Mouse (Mus musculus): Measurements from ENCODE around the gene Sh3rf1.

Gene Sh3rf1

DNA sequence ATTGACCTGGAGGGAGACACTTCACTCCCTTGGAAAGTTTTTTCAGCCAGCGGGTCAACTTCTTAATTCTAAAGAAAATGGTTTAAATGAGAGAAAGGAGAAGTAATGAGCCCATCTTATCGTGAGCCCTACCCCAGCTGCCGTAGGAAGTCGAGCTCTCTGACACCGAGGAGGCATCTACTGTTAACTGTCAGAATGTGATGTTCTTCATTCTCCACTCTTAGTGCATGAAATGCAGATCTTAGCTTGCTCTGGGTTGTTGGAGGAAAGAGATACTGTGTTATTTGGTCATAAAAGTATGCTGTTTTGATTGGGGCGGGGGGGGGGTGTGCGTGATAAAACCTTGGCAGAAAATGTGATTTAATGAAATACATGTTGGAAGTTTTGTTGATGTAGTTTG is 62.7 kb downstream of the Sh3rf1 start:
- DNase-seq (ENCODE audit: low spot score) = no peak

DNA sequence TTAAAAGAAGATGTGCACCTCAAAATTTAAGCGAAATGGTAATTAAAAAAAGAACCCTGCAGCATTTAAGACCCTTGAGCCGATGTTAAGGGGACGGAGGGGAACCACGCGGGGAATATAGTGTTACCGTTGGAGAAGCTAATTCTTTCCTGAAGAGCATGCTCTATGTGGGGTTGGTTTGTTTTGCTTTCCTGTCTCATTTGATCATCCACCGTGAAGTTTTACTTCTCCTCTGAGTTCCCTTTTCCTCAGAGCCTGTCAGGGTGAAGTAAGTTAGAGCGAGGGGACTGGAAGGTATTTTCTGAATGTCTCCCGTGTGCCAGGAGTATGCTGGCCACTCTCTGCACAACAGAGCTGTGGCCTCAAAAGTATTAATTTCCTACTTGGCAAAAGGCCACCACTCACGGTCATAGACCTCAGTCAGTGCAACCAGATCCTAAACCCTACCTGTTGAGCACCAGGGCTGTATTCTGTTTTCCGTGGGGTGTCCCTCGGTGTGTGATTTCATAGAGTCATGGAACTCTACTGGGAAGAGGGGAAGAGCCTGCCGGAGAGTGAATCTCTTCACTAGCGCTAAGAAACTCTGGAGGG is 63.2 kb downstream of the Sh3rf1 start:
- DNase-seq (ENCODE audit: low spot score) = no peak

DNA sequence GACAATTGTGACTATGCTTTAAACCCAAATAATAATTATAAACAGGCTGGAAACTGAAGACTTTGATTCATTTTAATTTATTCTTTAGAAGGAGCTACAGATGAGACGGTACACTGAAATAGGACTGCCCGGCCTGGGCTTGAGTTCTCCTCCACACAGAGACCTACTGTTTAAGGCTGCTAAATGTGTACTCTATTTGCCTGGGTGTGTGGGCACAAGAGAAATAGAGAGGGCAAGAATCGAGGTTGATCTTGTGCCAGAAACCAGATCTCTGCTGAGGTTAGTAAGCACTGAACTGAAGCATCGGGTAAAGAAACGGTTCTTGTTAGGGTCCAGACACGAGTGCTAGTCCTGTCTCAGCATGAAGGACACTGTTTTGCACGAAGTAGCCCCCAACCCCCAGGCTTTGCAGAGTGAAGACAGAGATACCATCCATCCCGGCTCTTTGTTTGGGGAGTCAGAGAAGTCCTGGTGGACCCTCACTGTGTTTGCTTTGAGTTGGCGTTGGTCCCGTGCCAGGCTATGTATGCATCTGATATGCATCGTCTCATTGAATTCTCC is 64.4 kb downstream of the Sh3rf1 start:
- no peak for DNase-seq (ENCODE audit: low spot score)

DNA sequence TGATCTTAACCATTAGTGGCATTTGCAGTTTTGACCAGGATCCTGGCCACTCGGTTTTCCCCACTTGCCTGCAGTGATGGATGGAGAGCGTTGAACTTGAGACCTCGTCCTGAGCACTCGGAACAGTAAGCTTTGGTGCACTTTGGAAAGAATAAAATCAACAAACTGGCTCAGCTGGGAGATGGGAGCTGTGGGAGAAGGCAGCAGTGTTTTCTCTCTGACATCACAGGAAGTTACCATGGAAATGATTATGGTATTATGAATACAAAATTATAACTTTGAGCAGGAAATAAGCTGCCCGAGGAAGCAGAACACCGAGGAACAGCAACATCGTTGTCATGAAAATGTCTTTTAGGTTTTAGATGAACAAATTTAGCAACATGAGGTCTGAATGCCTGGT is 65.0 kb downstream of the Sh3rf1 start:
- no peak for DNase-seq (ENCODE audit: low spot score)

DNA sequence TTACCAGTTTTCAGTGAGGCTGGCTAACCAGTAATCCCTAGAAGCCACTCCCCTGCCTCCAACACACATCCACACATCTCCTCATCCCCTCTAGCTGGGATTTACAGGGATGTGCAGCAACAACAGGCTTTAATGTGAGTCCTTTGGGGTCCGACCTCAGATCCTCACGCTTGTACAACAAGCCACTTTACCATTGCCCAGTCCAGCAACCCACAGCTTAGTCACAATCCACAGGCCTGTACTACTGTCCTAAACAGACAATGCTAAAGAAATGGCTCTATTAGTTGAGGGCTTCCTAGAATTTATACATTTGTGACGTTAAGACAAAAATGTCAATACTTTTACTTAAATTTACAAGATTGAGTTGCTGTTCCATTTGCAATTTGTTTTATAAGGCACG is 71.4 kb downstream of the Sh3rf1 start:
- DNase-seq (ENCODE audit: low spot score) = no peak

DNA sequence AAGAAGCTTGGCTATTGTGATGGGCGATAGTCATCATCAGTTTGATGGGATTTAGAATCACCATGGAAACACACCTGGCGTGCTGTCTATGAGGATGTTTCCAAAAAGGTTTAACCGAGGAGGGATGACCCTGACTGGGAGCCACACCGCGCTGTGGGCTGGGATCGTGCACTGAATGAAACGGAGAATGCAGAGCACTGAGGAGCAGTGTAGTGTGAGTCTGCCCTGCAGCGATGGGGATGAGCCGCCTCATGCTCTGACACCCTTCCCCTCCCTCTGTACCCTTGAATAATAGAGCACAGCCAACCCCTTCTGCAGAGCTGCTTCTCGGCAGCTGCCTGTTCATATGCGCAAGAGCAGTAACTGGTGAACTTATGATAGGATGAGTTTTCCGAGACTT is 71.8 kb downstream of the Sh3rf1 start:
- DNase-seq (ENCODE audit: low spot score) = no peak

DNA sequence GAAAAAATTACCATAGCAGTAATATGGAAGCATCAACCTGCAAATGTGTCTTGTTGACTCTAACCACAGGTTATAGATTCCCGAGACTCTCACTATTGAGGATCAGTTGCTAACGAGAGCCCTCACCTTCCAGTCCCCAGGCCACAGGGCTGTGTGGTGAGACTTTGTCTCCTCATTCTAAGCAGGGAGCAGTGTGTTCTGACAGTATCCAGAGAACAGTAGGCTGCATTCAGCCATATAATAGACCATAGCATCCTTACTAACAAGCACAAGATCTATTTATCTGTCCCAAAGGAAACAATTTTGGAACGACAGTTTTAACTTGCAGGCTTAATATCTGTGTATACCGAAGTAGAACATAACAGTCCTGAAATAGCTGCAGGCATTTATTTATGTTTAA is 75.2 kb downstream of the Sh3rf1 start:
- DNase-seq (ENCODE audit: low spot score) = no peak

DNA sequence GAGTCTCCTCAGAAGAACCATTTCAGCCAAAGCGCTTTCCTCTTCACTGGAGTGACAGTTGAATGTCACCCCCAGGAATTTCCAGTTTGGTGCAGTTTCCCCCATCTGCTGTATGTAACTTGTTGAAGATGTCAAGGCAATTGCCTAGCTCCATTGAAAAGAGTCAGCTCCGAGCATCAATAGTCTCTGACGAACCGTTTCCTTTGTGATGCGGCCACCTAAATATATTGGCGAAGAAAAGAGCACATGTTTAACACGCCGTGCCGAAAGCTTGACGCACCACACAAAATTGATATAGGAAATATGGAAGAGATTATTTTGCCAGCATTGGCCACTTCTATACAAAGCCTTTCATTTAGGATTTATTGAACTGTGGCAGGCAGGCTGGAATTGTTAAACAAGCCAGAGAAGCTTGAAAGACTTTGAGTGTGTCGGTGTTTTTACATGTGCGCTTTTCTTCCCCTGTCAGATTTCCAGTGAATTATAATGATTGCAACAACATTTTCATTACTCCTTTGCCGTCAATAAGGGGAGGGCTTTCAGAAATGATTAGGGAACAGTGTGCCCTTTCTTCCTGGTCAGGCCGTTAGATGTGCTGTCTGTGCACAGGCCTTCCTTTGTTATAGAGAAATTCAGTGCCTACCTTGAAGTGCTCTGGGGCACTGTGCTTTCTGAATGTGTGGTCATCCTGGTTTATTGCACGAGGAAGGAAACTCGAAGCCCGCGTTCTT is 77.8 kb downstream of the Sh3rf1 start:
- DNase-seq (ENCODE audit: low spot score) = no peak

DNA sequence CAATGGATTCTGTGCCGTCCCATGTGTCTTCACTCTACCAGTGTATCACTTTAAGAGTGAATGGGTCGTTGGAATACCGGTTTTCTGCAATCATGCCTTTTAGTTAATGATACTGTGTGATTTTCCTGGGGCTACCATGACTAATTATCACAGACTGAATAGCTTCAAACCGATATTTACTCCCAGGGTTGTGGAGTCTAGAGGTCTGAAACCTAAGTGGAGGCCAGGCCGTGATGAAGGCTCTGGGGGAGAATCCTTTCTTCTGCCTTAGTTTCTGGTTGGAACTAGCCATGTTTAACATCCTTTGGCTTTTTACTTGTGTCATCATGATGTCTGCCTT is 78.3 kb downstream of the Sh3rf1 start:
- no peak for DNase-seq (ENCODE audit: low spot score)

DNA sequence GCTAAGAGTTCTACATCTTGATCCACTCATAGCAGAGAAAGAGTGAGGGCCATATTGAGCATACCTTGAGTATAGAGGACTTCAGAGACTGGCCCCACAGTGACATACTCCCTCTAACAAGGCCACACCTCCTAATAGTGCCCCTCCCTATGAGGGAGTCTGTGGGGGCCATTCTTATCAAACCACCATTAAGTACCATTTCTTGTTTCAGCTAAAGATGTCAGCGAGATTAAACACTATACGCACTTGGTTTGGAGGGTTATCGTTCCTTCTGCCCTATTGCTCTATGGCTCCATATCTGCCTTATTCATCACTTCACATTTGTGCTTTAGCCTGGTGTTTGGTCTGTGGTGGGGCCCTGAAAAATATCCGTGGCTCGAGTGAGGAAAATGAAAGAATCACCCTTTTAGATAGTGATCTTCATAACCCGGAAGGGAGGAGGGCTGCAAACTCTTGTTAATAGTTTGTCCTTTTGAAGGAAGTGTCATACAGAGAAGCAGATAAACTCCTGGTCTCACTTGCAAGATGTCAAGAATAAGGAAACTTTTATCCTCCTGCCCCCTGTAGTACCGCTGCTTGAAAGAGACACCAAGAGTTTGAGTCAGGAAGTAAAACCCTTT is 81.9 kb downstream of the Sh3rf1 start:
- no peak for DNase-seq (ENCODE audit: low spot score)

DNA sequence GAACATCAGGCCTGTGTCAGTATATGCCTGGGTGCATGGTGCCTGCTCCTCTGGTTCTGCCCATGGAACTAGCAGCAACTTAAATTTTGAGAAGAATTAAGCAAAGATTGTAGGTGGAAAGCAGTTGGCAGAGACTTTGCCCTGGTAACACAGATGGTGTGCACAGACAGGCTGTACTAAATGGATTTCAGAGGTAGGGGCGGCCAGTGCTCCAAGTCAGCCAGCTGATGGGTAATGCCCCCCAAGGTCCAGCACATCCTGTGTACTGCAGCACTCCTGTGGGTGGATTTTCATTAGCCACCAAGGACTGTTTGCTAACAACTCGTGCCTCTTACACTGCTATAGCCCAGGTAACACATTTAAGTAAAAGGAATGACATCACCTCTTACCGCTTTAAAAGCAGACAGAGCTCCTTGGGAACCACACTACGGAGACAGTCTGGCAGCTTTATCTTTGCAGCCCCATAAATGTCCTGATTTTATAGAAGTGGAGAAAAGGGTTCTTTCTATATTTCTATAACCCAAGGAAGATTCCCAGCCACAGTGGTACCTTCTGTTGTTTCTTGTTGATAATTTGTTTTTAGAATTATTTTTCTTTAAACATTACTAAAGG is 82.9 kb downstream of the Sh3rf1 start:
- no peak for DNase-seq (ENCODE audit: low spot score)

DNA sequence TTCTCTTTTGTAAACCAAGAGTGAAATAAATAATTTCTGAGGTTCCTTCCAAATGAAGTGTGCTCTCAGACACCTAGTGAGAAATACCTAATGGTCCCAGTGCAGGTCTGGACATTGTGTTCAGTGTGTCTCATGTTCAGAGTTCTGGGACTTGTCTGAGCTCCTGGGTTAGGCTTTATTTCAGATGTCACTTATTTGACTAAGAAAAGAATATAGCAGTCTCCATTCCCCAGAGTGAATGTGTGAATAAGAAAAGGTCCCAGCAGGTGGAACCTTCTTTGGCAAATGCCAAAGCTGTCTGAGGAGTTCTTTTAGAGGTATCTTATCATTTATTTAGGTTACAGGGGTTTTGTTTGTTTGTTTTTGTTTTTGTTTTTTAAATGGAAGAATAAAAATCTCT is 85.2 kb downstream of the Sh3rf1 start:
- DNase-seq (ENCODE audit: low spot score) = no peak

DNA sequence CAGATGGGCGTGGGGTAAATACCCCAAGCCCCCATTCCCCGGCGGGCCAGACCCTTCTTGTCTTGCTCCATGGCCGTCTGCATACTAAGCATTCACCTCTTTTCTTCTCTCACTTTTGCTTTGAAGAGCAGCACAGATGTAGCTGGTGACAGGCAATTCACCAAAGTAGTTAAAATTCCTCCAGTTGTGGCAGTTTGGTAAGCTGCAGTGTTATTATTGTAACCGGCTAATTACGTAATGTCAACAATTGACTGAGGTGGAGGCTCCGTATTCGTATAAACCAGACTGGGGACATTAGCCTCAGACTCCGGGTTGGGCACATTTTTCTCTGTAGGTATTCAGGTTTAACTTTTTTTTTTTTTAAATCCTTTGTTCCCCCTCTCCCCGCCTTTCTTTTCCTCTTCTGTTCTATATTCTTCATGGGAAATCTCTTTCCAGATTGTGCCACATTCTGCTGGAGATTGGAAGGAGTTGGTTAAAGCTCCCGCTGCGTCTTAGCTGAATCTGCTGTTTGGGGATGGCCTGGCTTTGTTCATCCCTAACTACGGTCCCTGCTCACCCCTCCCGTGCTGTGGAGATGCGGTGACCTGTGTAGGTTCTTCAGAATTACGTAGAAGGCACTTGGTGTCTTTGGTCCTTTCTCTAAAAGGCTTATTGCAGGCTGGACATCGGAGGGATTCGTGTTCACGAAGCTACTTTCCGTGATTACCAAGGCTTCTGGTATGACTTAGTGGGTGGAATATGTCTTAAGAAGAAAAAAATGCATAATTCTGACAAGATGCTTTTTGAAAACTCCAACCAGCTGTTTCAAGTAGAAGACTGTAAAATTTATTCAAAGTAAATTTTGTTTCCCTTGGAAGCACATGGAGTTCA is 86.1 kb downstream of the Sh3rf1 start:
- no peak for DNase-seq (ENCODE audit: low spot score)

DNA sequence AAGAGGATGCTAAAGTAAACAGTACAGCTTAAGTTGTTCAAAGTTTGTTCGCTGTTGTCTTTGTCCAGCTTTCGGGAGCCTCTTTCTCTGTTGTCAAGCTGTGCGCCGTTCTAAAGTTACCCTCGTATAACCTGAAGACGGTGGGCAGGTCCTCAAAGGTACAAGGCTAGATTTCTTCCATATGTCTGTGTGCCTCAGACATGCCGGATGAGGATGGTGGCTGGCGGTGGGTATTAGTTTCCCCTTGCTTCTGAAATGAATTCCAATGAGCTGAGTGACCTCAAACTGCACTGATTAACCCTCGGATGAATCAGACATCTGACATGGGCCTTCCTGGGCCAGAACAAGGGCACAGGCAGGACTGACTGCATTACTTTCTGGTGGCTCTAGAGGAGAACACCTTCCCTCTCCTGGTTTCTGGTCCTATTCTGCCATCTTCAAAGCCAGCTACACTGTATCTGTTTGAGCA is 86.8 kb downstream of the Sh3rf1 start:
- DNase-seq (ENCODE audit: low spot score) = no peak

DNA sequence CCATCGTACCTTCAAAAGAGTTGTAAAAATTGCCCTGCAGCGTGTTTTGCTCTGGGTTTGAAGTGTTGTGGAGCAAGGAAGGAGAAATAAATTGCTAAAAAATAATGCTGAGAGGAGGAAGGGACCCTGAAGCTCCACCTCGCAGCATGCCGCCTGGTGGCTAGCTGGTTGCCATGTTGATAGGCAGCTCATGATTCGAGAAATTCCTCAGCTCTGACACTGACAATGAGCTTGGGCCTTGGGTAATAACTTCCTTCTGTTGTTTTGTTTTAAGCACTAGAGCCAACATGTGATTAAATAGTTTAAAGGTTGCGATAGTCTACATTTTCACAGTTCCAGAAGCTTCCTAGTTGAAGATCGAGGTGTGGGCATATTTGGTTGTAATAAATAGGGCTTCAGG is 89.3 kb downstream of the Sh3rf1 start:
- DNase-seq (ENCODE audit: low spot score) = no peak

DNA sequence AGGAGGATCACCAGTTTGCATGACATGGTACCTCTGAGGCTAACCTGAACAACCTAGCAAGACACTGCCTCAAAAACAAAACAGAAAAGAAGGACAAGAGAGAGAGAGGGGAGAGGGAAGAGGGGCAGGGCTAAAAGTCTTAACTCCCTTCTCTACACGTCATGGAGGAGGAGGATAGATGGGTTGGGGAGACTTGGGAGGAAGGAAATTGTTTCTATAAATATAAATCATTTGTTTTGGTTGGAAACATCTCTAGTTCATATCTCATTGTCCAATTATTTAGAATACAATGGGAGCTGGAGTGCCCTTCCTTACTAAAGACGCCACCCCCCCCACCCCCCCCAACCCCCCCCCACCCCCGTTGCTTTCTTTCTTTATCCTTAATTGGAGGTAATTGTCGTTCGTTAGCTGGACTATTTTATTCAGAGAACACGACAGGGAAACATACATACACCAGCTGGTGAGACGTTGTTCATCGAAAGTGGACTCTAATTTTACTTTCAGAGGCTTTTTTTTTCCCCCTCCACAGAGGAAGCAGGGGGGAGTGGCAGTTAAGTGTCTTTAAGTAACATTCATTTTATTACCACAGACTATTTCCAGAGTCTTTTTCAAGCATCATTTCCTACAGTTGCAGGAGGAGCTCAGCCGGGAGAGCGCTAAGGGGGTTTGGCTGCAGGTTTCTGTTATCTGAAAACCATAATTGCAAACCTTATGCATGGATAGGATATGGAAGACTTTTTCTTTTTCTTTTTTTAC is 92.5 kb downstream of the Sh3rf1 start:
- DNase-seq (ENCODE audit: low spot score) = no peak

DNA sequence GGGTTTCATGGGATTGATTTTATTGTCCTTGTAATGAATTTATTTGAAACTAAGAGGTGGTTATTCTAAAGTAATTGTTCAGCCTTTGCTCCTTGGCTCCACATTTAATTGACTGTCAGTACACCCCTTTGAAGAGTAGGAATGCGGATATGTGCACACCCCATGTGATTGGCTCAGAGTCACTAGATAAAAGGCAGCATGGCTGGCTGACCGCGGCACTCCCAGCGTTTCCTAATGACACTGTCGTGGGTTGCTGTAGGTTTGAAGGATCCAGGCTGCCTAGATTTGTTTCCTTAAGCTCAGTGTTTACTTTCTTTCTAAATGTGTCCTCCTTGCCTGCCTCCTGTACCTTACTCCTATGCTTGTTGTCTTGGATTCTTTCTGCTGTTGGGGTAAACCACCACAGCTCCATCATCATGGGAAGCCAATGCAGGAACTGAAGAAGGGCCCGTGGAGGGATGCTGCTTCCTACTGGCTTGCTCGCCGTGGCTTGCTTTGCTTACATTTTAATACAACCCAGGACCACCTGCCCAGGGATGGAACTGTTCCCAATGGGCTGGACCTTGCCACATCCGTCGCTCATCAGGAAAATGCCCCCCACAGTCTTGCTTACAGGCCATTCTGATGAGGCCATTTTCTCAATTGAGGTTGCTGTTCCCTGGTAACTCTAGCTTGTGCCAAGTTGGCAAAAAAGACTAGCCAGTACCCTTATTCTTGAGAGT is 93.3 kb downstream of the Sh3rf1 start:
- DNase-seq (ENCODE audit: low spot score) = no peak

DNA sequence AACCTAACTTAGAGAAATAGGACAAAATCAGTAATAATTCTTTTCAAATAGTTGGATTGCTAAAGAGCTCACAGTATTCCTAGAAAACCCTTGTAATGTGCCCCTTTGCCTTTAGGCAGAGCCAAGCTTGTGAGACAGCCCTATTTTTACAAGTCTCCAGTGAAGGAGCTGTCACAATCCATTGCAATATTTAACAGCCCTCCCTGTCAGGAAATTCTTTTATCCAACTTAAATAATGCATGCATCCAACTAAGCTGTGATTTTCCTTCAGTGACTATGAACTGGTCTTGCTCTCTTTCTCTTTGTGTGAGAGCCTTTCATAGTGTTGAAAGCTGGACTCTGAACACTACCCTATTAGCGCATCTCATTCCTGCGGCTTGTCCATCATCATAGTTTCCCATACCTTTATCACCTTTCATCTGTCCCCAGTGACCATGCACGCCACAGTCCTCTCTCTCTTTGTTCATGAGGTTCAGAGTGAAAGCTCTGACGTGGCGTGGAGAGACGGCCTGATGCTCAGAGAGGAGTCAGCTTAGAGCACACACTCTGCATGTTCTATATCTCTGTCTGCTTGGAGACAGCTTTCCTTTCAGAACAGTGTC is 94.0 kb downstream of the Sh3rf1 start:
- no peak for DNase-seq (ENCODE audit: low spot score)

DNA sequence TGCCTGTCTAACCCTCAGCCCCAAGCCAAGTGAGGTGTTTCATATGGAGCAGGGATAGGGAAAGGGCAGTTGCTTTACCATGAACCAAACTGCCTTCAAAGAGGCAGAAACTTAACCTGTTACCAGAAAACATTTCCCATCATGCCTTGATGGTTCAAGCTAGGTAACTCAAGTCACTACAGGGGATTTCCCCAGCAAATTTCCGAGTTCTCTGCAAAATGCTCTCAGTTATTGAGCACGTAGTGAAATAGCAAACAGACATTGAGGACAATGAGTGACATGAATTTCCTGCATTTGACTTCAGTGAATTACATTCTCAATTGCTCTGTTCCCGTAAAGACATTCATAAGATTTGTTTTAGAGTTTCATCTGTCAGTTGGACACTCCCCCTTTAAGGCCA is 97.5 kb downstream of the Sh3rf1 start:
- DNase-seq (ENCODE audit: low spot score) = no peak

DNA sequence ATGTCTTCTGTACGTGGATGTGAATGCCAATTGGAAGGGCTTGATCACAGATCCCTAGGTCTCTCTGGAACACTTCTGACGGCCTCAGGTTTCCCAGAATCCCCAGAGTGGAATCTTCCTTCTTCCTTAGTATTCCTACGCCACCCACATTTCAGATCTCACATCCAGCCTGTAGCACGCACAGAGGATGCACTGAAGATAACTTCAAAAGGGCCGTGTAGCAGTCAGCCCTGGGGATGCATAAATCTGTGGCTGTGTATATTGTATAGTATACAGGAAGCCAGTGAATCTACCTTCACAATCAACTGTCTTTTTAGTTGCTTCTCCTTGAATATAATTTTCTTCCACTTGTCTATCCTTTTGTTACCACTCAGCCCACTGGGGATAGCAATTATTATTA is 98.1 kb downstream of the Sh3rf1 start:
- DNase-seq (ENCODE audit: low spot score) = no peak

Measured in ovary, adult 18-20 months (tissue).